Mouse (Mus musculus): ENCODE measurements at regions not wholly inside any gene's neighbourhood (a gene's known extent, or its start where the extent isn't known, plus 50 kb on each side); places are given as distances from the start of the nearest gene placed in this dataset.

- no peak for DNase-seq (ENCODE audit: low spot score)
These were observed 2012.6 kb downstream of the Poteg start for GRCm38 (mm10) chr8:29460119-29460518.

- no peak for DNase-seq (ENCODE audit: low spot score)
These were observed 2045.5 kb downstream of the Poteg start for GRCm38 (mm10) chr8:29492931-29493330.

- DNase-seq (ENCODE audit: low spot score), result no peak
These were observed 2079.9 kb downstream of the Poteg start for GRCm38 (mm10) chr8:29527327-29527726.

- DNase-seq (ENCODE audit: low spot score), result no peak
These were observed 2084.1 kb downstream of the Poteg start for GRCm38 (mm10) chr8:29531565-29531964.

GRCm38 (mm10) chr8:29538016-29538415, 2090.5 kb downstream of the Poteg start:
- DNase-seq (ENCODE audit: low spot score), result no peak

- DNase-seq (ENCODE audit: low spot score), result no peak
These were observed 2092.4 kb downstream of the Poteg start for GRCm38 (mm10) chr8:29539856-29540255.

- peak; percentile 58 for DNase-seq (ENCODE audit: low spot score)
These were observed 2096.7 kb downstream of the Poteg start for GRCm38 (mm10) chr8:29544142-29544541.

- DNase-seq (ENCODE audit: low spot score), result no peak
These were observed 2138.2 kb downstream of the Poteg start for GRCm38 (mm10) chr8:29585671-29586070.

GRCm38 (mm10) chr8:29594129-29594528, 2146.7 kb downstream of the Poteg start:
- DNase-seq (ENCODE audit: low spot score), result no peak

GRCm38 (mm10) chr8:29614098-29614497, 2166.6 kb downstream of the Poteg start:
- DNase-seq (ENCODE audit: low spot score), result peak; percentile 20

- no peak for DNase-seq (ENCODE audit: low spot score)
These were observed 2214.1 kb downstream of the Poteg start for GRCm38 (mm10) chr8:29661616-29662015.

GRCm38 (mm10) chr8:29675870-29676269, 2228.4 kb downstream of the Poteg start:
- DNase-seq (ENCODE audit: low spot score), result no peak

GRCm38 (mm10) chr8:29683340-29683739, 2235.9 kb downstream of the Poteg start:
- no peak for DNase-seq (ENCODE audit: low spot score)

GRCm38 (mm10) chr8:29686594-29686993, 2239.1 kb downstream of the Poteg start:
- no peak for DNase-seq (ENCODE audit: low spot score)

- no peak for DNase-seq (ENCODE audit: low spot score)
These were observed 2248.2 kb downstream of the Poteg start for GRCm38 (mm10) chr8:29695698-29696097.

All from retina, embryonic 14.5 days (tissue).